In genomic region chr7:105810280-105810876, GRCm38 (mm10) we compare ENCODE assay signal across 7 mouse cellular contexts. TPM values are rescaled to one million over a fixed set of nuclear protein-coding genes. Genes with fewer than 3 reads are reported as not detected.
A peak's percentile ranks its signal among the peaks of the same experiment; 100 is the strongest.
DNase-seq lines count a peak whose midpoint lies in the region; ATAC-seq and TF ChIP-seq lines count a peak whose summit lies in the region.

No protein-coding gene starts in this region.

- H3K4me3 ChIP-seq in lung, embryonic 14.5 days (ENCODE audit: low read depth, low read length) = peak overlapping the region; percentile 88
- H3K4me3 ChIP-seq in cortical plate, adult 2 months (ENCODE audit: insufficient read depth, low read length) = peak overlapping the region; percentile 80
- peak overlapping the region; percentile 75 for H3K4me3 ChIP-seq in hindbrain, embryonic 12.5 days
- H3K4me3 ChIP-seq in midbrain, embryonic 13.5 days (replicated peaks) = peak overlapping the region; percentile 67

- peak; percentile 64 for ATAC-seq in lung, embryonic 14.5 days (ENCODE audit: insufficient read depth)
- ATAC-seq in hindbrain, embryonic 12.5 days (ENCODE audit: low FRiP score) = no peak
- no peak for ATAC-seq in midbrain, embryonic 13.5 days

- no peaks in the 10 kb centered on the region for H3K27me3 ChIP-seq in lung, embryonic 14.5 days (ENCODE audit: insufficient read depth, low read length)
- no peaks in the 10 kb centered on the region for H3K27me3 ChIP-seq in hindbrain, embryonic 12.5 days
- no peaks in the 10 kb centered on the region for H3K27me3 ChIP-seq in midbrain, embryonic 13.5 days

- H3K27ac ChIP-seq in lung, embryonic 14.5 days (ENCODE audit: low read depth) = peak overlapping the region; percentile 87
- peak overlapping the region; percentile 70; the same call in 1 of the 2 replicates for H3K27ac ChIP-seq in cortical plate, adult 2 months (ENCODE audit: insufficient read depth, low read length)
- peak overlapping the region; percentile 89 for H3K27ac ChIP-seq in hindbrain, embryonic 12.5 days
- peak overlapping the region; percentile 83 for H3K27ac ChIP-seq in midbrain, embryonic 13.5 days

- no peak for TF ChIP-seq CTCF in lung, embryonic 14.5 days (IDR thresholded peaks at IDR 0.05; ENCODE audit: low read depth)
- TF ChIP-seq CTCF in cortical plate, adult 2 months (IDR thresholded peaks at IDR 0.05; ENCODE audit: extremely low read depth, insufficient read depth, low read length) = no peak

- peaks cover 6% of the 10 kb centered on the region for H3K4me1 ChIP-seq in lung, embryonic 14.5 days (ENCODE audit: insufficient read depth)
- peaks cover 5% of the 10 kb centered on the region for H3K4me1 ChIP-seq in cortical plate, adult 2 months (ENCODE audit: control insufficient read depth, insufficient read depth, low read length)
- peaks cover 11% of the 10 kb centered on the region for H3K4me1 ChIP-seq in hindbrain, embryonic 12.5 days
- peaks cover 10% of the 10 kb centered on the region for H3K4me1 ChIP-seq in midbrain, embryonic 13.5 days (replicated peaks)

- TF ChIP-seq POLR2A in cortical plate, adult 2 months (IDR thresholded peaks at IDR 0.05; ENCODE audit: extremely low read depth, insufficient read depth, low read length) = no peak

- no peak for DNase-seq in lung, embryonic 14.5 days
- DNase-seq in lung, postnatal 4 days = no peak
- no peak for DNase-seq in spleen, postnatal 14 days (ENCODE audit: low spot score in 2 of 2)
- DNase-seq in ovary, postnatal 10 days (ENCODE audit: low spot score) = no peak

- H3K36me3 ChIP-seq in lung, embryonic 14.5 days (ENCODE audit: insufficient read depth) = peaks cover 23% of the 10 kb centered on the region
- peaks cover 15% of the 10 kb centered on the region for H3K36me3 ChIP-seq in hindbrain, embryonic 12.5 days
- H3K36me3 ChIP-seq in midbrain, embryonic 13.5 days = peaks cover 18% of the 10 kb centered on the region

- WGBS in lung, embryonic 14.5 days = 3% methylated on average over 37 of the region's 37 CpGs
- 6% methylated on average over 37 of the region's 37 CpGs for WGBS in hindbrain, embryonic 12.5 days
- 5% methylated on average over 37 of the region's 37 CpGs for WGBS in midbrain, embryonic 13.5 days

- peak overlapping the region; percentile 95 for H3K9ac ChIP-seq in lung, embryonic 14.5 days
- peak overlapping the region; percentile 91 for H3K9ac ChIP-seq in hindbrain, embryonic 12.5 days
- H3K9ac ChIP-seq in midbrain, embryonic 13.5 days (replicated peaks) = peak overlapping the region; percentile 85

- no peaks in the 10 kb centered on the region for H3K9me3 ChIP-seq in lung, embryonic 14.5 days (ENCODE audit: low read depth, low read length)
- H3K9me3 ChIP-seq in hindbrain, embryonic 12.5 days (replicated peaks) = no peaks in the 10 kb centered on the region
- H3K9me3 ChIP-seq in midbrain, embryonic 13.5 days = no peaks in the 10 kb centered on the region

- H3K4me2 ChIP-seq in lung, embryonic 14.5 days = peak overlapping the region; percentile 85
- H3K4me2 ChIP-seq in hindbrain, embryonic 12.5 days (replicated peaks) = peak overlapping the region; percentile 72
- H3K4me2 ChIP-seq in midbrain, embryonic 13.5 days (replicated peaks) = peak overlapping the region; percentile 62

RNA-seq across cellular contexts. Expression of gene Mrpl17, which starts 0.5 kb away (rescaled TPM):
- 384 and 388 TPM in 2 replicates for polyA plus RNA-seq in lung, embryonic 14.5 days (2014; fragmentation: Nextera tagmentation; extraction: Ambion mirVana)
- 143 and 155 TPM in 2 replicates for polyA plus RNA-seq in cortical plate, adult 2 months (2012; rRNA removed)
- polyA plus RNA-seq in hindbrain, embryonic 12.5 days (2016; fragmentation: Nextera tagmentation; extraction: Ambion mirVana) = 218 and 251 TPM in 2 replicates
- polyA plus RNA-seq in midbrain, embryonic 13.5 days (2015; fragmentation: Nextera tagmentation; extraction: Ambion mirVana) = 201 and 217 TPM in 2 replicates

RNA-seq across cellular contexts. Expression of gene Dchs1, which starts 22.9 kb away (rescaled TPM):
- polyA plus RNA-seq in lung, embryonic 14.5 days (2014; fragmentation: Nextera tagmentation; extraction: Ambion mirVana) = 17.7 and 20.7 TPM in 2 replicates
- polyA plus RNA-seq in cortical plate, adult 2 months (2012; rRNA removed) = 4.2 and 5.2 TPM in 2 replicates
- polyA plus RNA-seq in hindbrain, embryonic 12.5 days (2016; fragmentation: Nextera tagmentation; extraction: Ambion mirVana) = 26.9 and 28.6 TPM in 2 replicates
- polyA plus RNA-seq in midbrain, embryonic 13.5 days (2015; fragmentation: Nextera tagmentation; extraction: Ambion mirVana) = 16.8 and 20.5 TPM in 2 replicates

RNA-seq across cellular contexts. Expression of gene Tpp1, which starts 58.3 kb away (rescaled TPM):
- 73.7 and 78.2 TPM in 2 replicates for polyA plus RNA-seq in lung, embryonic 14.5 days (2014; fragmentation: Nextera tagmentation; extraction: Ambion mirVana)
- polyA plus RNA-seq in cortical plate, adult 2 months (2012; rRNA removed) = 92.3 and 93.2 TPM in 2 replicates
- 47.4 and 49.5 TPM in 2 replicates for polyA plus RNA-seq in hindbrain, embryonic 12.5 days (2016; fragmentation: Nextera tagmentation; extraction: Ambion mirVana)
- 35.6 and 41.1 TPM in 2 replicates for polyA plus RNA-seq in midbrain, embryonic 13.5 days (2015; fragmentation: Nextera tagmentation; extraction: Ambion mirVana)
